Mouse (Mus musculus) embryonic fibroblast, embryonic 13.5 days (primary cell): ENCODE data around the gene Lta.

Experiments used
- CTCF ChIP-seq: IDR thresholded peaks from 2 replicates; pipeline ENCODE4 v1.5.1; 2011; ENCODE audit warnings: mild to moderate bottlenecking, control low read depth, low read length, moderate library complexity, borderline replicate concordance; ENCODE audit not compliant: insufficient read depth
- POLR2A ChIP-seq: IDR thresholded peaks from 2 replicates; pipeline ENCODE4 v1.6.1; 2011; ENCODE audit warnings: low read depth, mild to moderate bottlenecking, control low read depth, low read length, moderate library complexity

GRCm38 (mm10) chr17:35195631-35196320 is 9.4 kb downstream of the Lta start:
- TF ChIP-seq CTCF (peak; percentile 92), POLR2A (no peak)
